Mouse (Mus musculus): ENCODE results near the gene Fmnl2. TPM values are rescaled to one million over a fixed set of nuclear protein-coding genes. Genes with fewer than 3 reads are reported as not detected.

Gene Fmnl2
- polyA plus RNA-seq, 1 experiment, result not detected

GRCm38 (mm10) chr2:52896995-52897394 lies 39.3 kb downstream of the Fmnl2 start:
- Histone ChIP-seq H3K4me3 (ENCODE audit: insufficient read depth, low read depth, low read length) (no peak overlapping the region), H3K27ac (ENCODE audit: insufficient read depth, low read depth, low read length) (no peak overlapping the region), H3K4me1 (ENCODE audit: control insufficient read depth, insufficient read depth, low read length) (peaks cover 3% of the 10 kb centered on the region; the same call in 1 of the 2 replicates)
- 86% methylated on average over 3 of the region's 3 CpGs for WGBS
- TF ChIP-seq POLR2A (IDR thresholded peaks at IDR 0.05; ENCODE audit: insufficient read depth, low read depth, low read length), result no peak
- no peak for TF ChIP-seq CTCF (IDR thresholded peaks at IDR 0.05; ENCODE audit: insufficient read depth, low read depth, low read length)

GRCm38 (mm10) chr2:52900780-52901179 lies 43.1 kb downstream of the Fmnl2 start:
- 97% methylated on average over 4 of the region's 4 CpGs for WGBS
- Histone ChIP-seq H3K27ac (ENCODE audit: insufficient read depth, low read depth, low read length) (no peak overlapping the region), H3K4me1 (ENCODE audit: control insufficient read depth, insufficient read depth, low read length) (no peaks in the 10 kb centered on the region), H3K4me3 (ENCODE audit: insufficient read depth, low read depth, low read length) (no peak overlapping the region)
- TF ChIP-seq CTCF (IDR thresholded peaks at IDR 0.05; ENCODE audit: insufficient read depth, low read depth, low read length) (no peak), POLR2A (IDR thresholded peaks at IDR 0.05; ENCODE audit: insufficient read depth, low read depth, low read length) (no peak)

GRCm38 (mm10) chr2:52901300-52902013 lies 43.8 kb downstream of the Fmnl2 start:
- WGBS, result 73% methylated on average over 6 of the region's 6 CpGs
- Histone ChIP-seq H3K27ac (ENCODE audit: insufficient read depth, low read depth, low read length) (no peak overlapping the region), H3K4me1 (ENCODE audit: control insufficient read depth, insufficient read depth, low read length) (no peaks in the 10 kb centered on the region), H3K4me3 (ENCODE audit: insufficient read depth, low read depth, low read length) (no peak overlapping the region)
- TF ChIP-seq POLR2A (IDR thresholded peaks at IDR 0.05; ENCODE audit: insufficient read depth, low read depth, low read length), result no peak
- no peak for TF ChIP-seq CTCF (IDR thresholded peaks at IDR 0.05; ENCODE audit: insufficient read depth, low read depth, low read length)

GRCm38 (mm10) chr2:52902456-52902855 lies 44.8 kb downstream of the Fmnl2 start:
- no peak overlapping the region for H3K27ac ChIP-seq (ENCODE audit: insufficient read depth, low read depth, low read length)
- H3K4me1 ChIP-seq (ENCODE audit: control insufficient read depth, insufficient read depth, low read length), result no peaks in the 10 kb centered on the region
- no peak for TF ChIP-seq POLR2A (IDR thresholded peaks at IDR 0.05; ENCODE audit: insufficient read depth, low read depth, low read length)
- no peak for TF ChIP-seq CTCF (IDR thresholded peaks at IDR 0.05; ENCODE audit: insufficient read depth, low read depth, low read length)
- H3K4me3 ChIP-seq (ENCODE audit: insufficient read depth, low read depth, low read length), result no peak overlapping the region
- WGBS, result 81% methylated on average over 3 of the region's 3 CpGs

GRCm38 (mm10) chr2:52903228-52903963 lies 45.7 kb downstream of the Fmnl2 start:
- Histone ChIP-seq H3K27ac (ENCODE audit: insufficient read depth, low read depth, low read length) (no peak overlapping the region), H3K4me3 (ENCODE audit: insufficient read depth, low read depth, low read length) (no peak overlapping the region), H3K4me1 (ENCODE audit: control insufficient read depth, insufficient read depth, low read length) (no peaks in the 10 kb centered on the region)
- WGBS, result 76% methylated on average over 8 of the region's 8 CpGs
- no peak for TF ChIP-seq POLR2A (IDR thresholded peaks at IDR 0.05; ENCODE audit: insufficient read depth, low read depth, low read length)
- no peak for TF ChIP-seq CTCF (IDR thresholded peaks at IDR 0.05; ENCODE audit: insufficient read depth, low read depth, low read length)

- WGBS, result 83% methylated on average over 5 of the region's 5 CpGs
- Histone ChIP-seq H3K4me1 (ENCODE audit: control insufficient read depth, insufficient read depth, low read length) (no peaks in the 10 kb centered on the region), H3K4me3 (ENCODE audit: insufficient read depth, low read depth, low read length) (no peak overlapping the region), H3K27ac (ENCODE audit: insufficient read depth, low read depth, low read length) (no peak overlapping the region)
- TF ChIP-seq POLR2A (IDR thresholded peaks at IDR 0.05; ENCODE audit: insufficient read depth, low read depth, low read length) (no peak), CTCF (IDR thresholded peaks at IDR 0.05; ENCODE audit: insufficient read depth, low read depth, low read length) (no peak)
Observed at GRCm38 (mm10) chr2:52904526-52904925, 46.9 kb downstream of the Fmnl2 start.

GRCm38 (mm10) chr2:52913311-52913710 lies 55.7 kb downstream of the Fmnl2 start:
- 77% methylated on average over 2 of the region's 2 CpGs for WGBS

GRCm38 (mm10) chr2:52913746-52914145 lies 56.1 kb downstream of the Fmnl2 start:
- H3K27ac ChIP-seq (ENCODE audit: insufficient read depth, low read depth, low read length), result no peak overlapping the region
- no peaks in the 10 kb centered on the region for H3K4me1 ChIP-seq (ENCODE audit: control insufficient read depth, insufficient read depth, low read length)
- TF ChIP-seq CTCF (IDR thresholded peaks at IDR 0.05; ENCODE audit: insufficient read depth, low read depth, low read length) (no peak), POLR2A (IDR thresholded peaks at IDR 0.05; ENCODE audit: insufficient read depth, low read depth, low read length) (no peak)
- no peak overlapping the region for H3K4me3 ChIP-seq (ENCODE audit: insufficient read depth, low read depth, low read length)
- 73% methylated on average over 5 of the region's 5 CpGs for WGBS

More at GRCm38 (mm10) chr2:52913311-52913710, 55.7 kb downstream of the Fmnl2 start:
- H3K4me1 ChIP-seq (ENCODE audit: control insufficient read depth, insufficient read depth, low read length), result no peaks in the 10 kb centered on the region
- H3K27ac ChIP-seq (ENCODE audit: insufficient read depth, low read depth, low read length), result no peak overlapping the region
- H3K4me3 ChIP-seq (ENCODE audit: insufficient read depth, low read depth, low read length), result no peak overlapping the region
- no peak for TF ChIP-seq CTCF (IDR thresholded peaks at IDR 0.05; ENCODE audit: insufficient read depth, low read depth, low read length)
- no peak for TF ChIP-seq POLR2A (IDR thresholded peaks at IDR 0.05; ENCODE audit: insufficient read depth, low read depth, low read length)

GRCm38 (mm10) chr2:52915536-52915935 lies 57.9 kb downstream of the Fmnl2 start:
- TF ChIP-seq POLR2A (IDR thresholded peaks at IDR 0.05; ENCODE audit: insufficient read depth, low read depth, low read length), result no peak
- no peak for TF ChIP-seq CTCF (IDR thresholded peaks at IDR 0.05; ENCODE audit: insufficient read depth, low read depth, low read length)
- Histone ChIP-seq H3K27ac (ENCODE audit: insufficient read depth, low read depth, low read length) (no peak overlapping the region), H3K4me3 (ENCODE audit: insufficient read depth, low read depth, low read length) (no peak overlapping the region), H3K4me1 (ENCODE audit: control insufficient read depth, insufficient read depth, low read length) (no peaks in the 10 kb centered on the region)
- WGBS, result 79% methylated on average over 5 of the region's 5 CpGs
